Mouse (Mus musculus): Measurements from ENCODE around the gene Esyt1. TPM values are rescaled to one million over a fixed set of nuclear protein-coding genes. Genes with fewer than 3 reads are reported as not detected.
"Not testable (repeated sequence)": the region's sequence is repeated elsewhere in the genome, so short reads cannot be mapped to it uniquely, and the experiment has no call there.

The Esyt1 gene
- 25.6 and 26.6 TPM in 2 replicates for polyA plus RNA-seq (2016; fragmentation: Nextera tagmentation; extraction: Ambion mirVana)

DNA sequence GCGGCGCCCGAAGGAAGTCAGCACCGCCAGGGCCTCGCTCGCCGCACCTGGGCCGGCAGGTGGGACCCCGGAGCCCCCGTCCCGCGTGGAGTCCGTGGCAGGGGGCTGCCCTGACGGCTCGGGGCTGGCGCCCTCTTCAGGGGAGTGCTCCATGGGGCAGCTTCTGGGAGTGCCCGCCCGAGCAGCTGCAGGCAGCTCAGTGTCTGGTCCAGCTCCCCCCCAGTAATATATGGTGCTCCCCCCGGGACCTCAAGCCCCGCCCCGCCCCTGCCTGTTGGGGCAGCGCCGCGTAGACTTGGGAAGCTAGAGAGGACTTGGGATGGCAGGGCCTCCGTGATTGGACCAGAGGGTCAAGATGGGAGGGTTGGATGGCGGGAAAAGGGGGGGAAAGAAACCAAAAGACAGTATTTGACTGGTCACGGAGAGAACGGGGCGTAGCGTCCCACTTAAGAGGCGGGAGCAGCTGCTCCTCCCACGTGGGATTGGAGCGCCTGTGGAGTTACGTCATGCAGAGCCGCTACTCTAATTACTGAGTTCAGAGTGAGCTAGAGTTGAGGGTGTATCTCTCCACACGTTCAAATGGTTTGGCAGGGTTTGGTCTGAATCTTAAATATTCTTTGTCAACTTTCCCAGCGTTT lies at the start of gene Esyt1:
Esyt1 (minus strand) TSS at position 201 of the 638 bp plus-strand sequence.
- peak within 1 kb of the TSS; percentile 63 for H3K9ac ChIP-seq (replicated peaks)
- peak within 1 kb of the TSS; percentile 60 for H3K27ac ChIP-seq (replicated peaks)
- ATAC-seq (ENCODE audit: low FRiP score, low read depth): peak; percentile 95

DNA sequence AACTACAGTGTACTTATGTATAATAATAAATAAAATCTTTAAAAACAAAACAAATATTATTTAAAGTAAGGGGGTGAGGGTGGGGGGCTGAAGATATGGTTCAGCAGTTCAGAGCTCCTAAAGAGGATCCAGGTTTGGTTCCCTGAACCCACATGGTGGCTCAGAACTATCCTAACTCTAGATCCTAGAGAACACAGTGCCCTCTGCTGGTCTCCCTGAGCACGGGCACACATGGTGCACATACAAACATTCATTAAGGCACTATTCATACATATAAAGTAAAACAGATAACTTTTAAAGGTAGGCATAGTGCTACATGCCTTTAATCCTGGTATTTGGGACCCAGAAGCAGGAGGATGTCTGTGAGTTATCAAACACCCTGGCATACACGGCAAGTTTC lies 49.4 kb upstream of the Esyt1 start:
- Histone ChIP-seq H3K4me3 (no peak overlapping the region), H3K27me3 (0 out of 2 replicates have a peak, but pooled peaks cover 2% of the 10 kb centered on the region), H3K4me2 (replicated peaks) (no peak overlapping the region), H3K27ac (replicated peaks) (no peak overlapping the region), H3K9ac (replicated peaks) (no peak overlapping the region), H3K4me1 (no peaks in the 10 kb centered on the region), H3K36me3 (no peaks in the 10 kb centered on the region), H3K9me3 (no peaks in the 10 kb centered on the region)
- WGBS: 92% methylated on average over 2 of the region's 2 CpGs
- no peak for ATAC-seq (ENCODE audit: low FRiP score, low read depth)

More for the DNA sequence above, at the start of gene Esyt1:
- Histone ChIP-seq H3K4me1 (peaks cover 18% of the 10 kb centered on the region; the same call in 1 of the 2 replicates), H3K4me3 (peak within 1 kb of the TSS; percentile 55), H3K27me3 (peaks cover 52% of the 10 kb centered on the region), H3K9me3 (no peaks in the 10 kb centered on the region), H3K4me2 (replicated peaks) (peak within 1 kb of the TSS; percentile 87), H3K36me3 (no peaks in the 10 kb centered on the region)
- WGBS: under 1% methylated on average over 37 of the region's 37 CpGs

DNA sequence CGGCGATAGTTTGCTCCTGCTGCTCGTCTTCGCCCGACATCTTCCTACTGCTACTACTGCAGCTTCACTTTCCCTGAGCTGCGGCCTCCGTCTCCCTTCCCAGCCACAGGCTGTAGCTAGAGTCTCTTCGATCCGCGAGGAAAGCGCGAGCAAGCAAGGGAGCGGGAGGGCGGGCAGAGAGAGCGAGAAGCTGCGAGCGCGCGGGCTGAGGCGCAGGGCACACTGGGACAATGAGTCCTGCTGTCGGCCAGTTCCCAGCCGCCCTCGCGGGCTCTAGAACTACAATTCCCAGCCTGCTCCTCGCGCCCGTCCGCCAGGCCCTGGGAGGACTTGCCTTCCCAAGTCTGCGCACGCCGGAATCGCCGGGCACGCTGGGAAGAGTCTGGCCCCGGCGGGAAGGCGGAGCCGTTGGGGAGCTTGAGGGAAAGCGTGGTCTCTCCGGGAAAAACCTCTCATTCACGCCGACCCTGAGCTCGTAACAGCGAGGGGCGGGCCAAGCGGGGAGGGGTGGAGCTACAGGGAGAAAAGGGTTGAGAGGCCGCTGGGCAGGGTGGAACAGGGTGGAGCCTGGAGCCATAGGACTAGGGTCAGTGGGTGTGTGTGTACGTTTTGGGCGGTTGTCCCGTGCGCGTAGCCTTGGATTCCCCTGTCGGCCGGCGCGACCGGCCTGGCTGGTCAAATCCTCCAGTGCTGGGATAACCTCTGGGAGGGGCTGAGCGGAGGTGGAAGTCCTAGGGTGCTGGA lies 40.3 kb upstream of the Esyt1 start, which contains the start of gene Pa2g4:
Pa2g4 (minus strand) TSS at position 200 of the 744 bp plus-strand sequence.
- H3K27me3 ChIP-seq: 0 out of 2 replicates have a peak, but pooled peaks cover 5% of the 10 kb centered on the region
- H3K27ac ChIP-seq (replicated peaks): peak within 1 kb of the TSS; percentile 93
- WGBS: under 1% methylated on average over 57 of the region's 58 CpGs
- no peaks in the 10 kb centered on the region for H3K9me3 ChIP-seq
- H3K9ac ChIP-seq (replicated peaks): peak within 1 kb of the TSS; percentile 89
- peaks cover 29% of the 10 kb centered on the region for H3K36me3 ChIP-seq
- H3K4me2 ChIP-seq (replicated peaks): peak within 1 kb of the TSS; percentile 88
- ATAC-seq (ENCODE audit: low FRiP score, low read depth): peak; percentile 99
- H3K4me1 ChIP-seq: peaks cover 18% of the 10 kb centered on the region
- peak within 1 kb of the TSS; percentile 68 for H3K4me3 ChIP-seq

DNA sequence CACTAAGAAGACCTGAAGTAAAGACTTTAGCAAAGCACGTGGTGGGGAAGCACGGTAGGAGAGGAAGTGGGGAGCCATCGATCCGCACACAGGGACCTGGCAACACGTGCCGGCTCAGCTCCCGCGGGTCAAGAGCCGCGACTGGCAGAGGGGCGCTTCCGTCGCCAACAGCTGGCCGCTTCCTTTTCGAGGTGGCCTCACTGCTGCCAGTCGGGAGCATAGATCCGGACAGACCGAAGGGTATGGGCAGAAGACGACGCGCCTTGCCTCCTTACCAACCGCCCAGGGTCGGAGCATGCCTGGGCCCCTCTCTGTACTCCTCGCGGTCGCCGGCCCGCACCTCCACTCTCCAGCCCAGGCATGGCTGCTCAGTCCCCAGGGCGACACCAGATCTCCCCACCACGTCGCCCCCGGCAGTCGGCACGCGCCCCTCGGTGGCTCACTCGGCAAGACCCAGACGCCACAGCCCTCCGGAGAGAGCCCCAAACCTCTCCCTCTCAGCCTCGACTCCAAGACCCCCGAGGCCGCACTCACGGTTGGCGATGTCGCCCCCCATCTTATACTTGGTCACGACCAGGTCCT lies 39.6 kb upstream of the Esyt1 start:
- H3K9ac ChIP-seq (replicated peaks): peak overlapping the region; percentile 89
- peaks cover 36% of the 10 kb centered on the region for H3K36me3 ChIP-seq
- H3K4me3 ChIP-seq: peak overlapping the region; percentile 68
- H3K9me3 ChIP-seq: no peaks in the 10 kb centered on the region
- under 1% methylated on average over 46 of the region's 46 CpGs for WGBS
- H3K27me3 ChIP-seq: 0 out of 2 replicates have a peak, but pooled peaks cover 5% of the 10 kb centered on the region
- peaks cover 18% of the 10 kb centered on the region for H3K4me1 ChIP-seq
- H3K4me2 ChIP-seq (replicated peaks): peak overlapping the region; percentile 88
- peak; percentile 35 for ATAC-seq (ENCODE audit: low FRiP score, low read depth)
- peak overlapping the region; percentile 93 for H3K27ac ChIP-seq (replicated peaks)

DNA sequence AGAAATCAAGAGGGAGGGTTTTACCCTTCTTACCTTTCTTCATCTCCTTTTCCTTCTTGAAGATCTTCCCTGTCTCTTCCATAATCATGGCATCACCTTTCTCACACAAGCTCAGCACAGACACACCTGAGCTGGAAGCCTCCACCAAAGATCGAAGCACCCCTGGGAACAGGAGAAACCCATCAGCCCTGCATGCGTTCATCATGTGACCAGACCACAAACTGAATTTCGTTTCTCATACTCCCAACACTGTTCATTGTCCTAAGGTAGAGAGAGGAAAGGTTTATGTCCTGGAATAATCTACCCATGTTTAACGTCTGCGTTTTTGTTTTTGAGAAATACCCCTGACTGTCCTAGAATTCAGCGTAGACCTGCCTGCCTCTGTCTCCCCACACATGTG lies 37.9 kb upstream of the Esyt1 start:
- Histone ChIP-seq H3K9me3 (no peaks in the 10 kb centered on the region), H3K4me2 (replicated peaks) (0 out of 2 replicates have a peak overlapping the region, but pooled peaks have one; percentile 88), H3K9ac (replicated peaks) (0 out of 2 replicates have a peak overlapping the region, but pooled peaks have one; percentile 24), H3K27ac (replicated peaks) (no peak overlapping the region; the same call in 1 of the 2 replicates), H3K4me1 (peaks cover 18% of the 10 kb centered on the region), H3K4me3 (no peak overlapping the region), H3K27me3 (no peaks in the 10 kb centered on the region), H3K36me3 (peaks cover 54% of the 10 kb centered on the region)
- ATAC-seq (ENCODE audit: low FRiP score, low read depth): no peak
- 94% methylated on average over 6 of the region's 6 CpGs for WGBS

DNA sequence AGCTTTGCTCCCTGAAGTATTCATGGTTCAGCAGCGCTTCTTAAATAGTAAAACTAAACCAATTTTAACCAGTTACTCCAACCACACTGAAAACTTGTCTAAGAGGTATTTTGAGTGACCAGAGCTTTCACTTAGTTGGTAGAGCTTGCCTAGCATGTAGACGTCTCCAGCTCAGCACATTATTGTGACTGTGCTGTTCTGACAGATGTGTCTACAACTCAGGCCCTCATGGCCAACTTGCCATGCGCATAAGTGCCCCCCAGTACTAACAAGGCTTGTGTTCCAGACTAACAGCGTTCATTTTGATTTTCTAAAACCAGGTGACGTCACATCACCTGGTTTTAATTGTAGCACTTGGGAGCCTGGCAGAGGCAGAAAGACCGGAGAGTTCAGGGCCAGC lies 31.3 kb upstream of the Esyt1 start:
- H3K36me3 ChIP-seq: peaks cover 52% of the 10 kb centered on the region
- ATAC-seq (ENCODE audit: low FRiP score, low read depth): no peak
- WGBS: 86% methylated on average over 6 of the region's 6 CpGs

DNA sequence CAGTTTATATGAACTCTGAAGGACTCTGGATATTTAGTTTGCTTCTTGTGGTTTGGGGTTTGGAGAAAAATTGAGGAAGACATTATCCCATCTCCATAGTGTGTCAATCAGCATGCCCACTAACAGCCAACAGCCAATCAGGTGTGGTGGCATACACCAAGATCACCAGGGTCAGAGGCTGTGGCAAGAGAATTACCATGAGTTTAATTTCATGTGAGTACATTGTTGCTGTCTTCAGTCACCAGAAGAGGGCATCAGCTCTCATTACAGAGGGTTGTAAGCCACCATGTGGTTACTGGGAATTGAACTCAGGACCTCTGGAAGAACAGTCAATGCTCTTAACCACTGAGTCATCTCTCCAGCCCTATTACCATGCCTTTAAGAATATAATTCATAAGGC lies 30.6 kb upstream of the Esyt1 start:
- Histone ChIP-seq H3K4me3 (no peak overlapping the region), H3K4me2 (replicated peaks) (no peak overlapping the region), H3K9ac (replicated peaks) (no peak overlapping the region), H3K27me3 (no peaks in the 10 kb centered on the region), H3K27ac (replicated peaks) (no peak overlapping the region), H3K9me3 (no peaks in the 10 kb centered on the region), H3K36me3 (peaks cover 45% of the 10 kb centered on the region), H3K4me1 (no peaks in the 10 kb centered on the region)
- no peak for ATAC-seq (ENCODE audit: low FRiP score, low read depth)

More for the DNA sequence above, 31.3 kb upstream of the Esyt1 start:
- no peak overlapping the region for H3K9ac ChIP-seq (replicated peaks)
- no peak overlapping the region for H3K4me2 ChIP-seq (replicated peaks)
- H3K4me1 ChIP-seq: no peaks in the 10 kb centered on the region
- no peak overlapping the region for H3K4me3 ChIP-seq
- no peaks in the 10 kb centered on the region for H3K9me3 ChIP-seq
- H3K27ac ChIP-seq (replicated peaks): no peak overlapping the region
- H3K27me3 ChIP-seq: no peaks in the 10 kb centered on the region

DNA sequence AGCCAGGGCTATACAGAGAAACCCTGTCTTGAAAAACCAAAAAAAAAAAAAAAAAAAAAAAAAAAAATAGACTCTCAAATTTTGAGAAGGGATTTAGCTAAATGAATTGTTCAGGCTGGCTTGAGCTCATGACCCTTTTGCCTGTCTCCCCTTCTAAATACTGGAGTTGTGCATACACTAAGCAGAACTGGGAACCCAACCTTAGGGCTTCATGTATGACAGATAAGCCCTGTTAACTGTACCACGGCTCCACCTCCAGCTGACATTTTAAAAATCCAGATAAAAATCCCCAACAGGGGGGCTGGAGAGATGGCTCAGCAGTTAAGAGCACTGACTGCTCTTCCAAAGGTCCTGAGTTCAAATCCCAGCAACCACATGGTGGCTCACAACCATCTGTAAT lies 29.9 kb upstream of the Esyt1 start:
- not testable (repeated sequence) for H3K4me2 ChIP-seq (replicated peaks); H3K9ac ChIP-seq (replicated peaks); H3K27me3 ChIP-seq; H3K4me1 ChIP-seq; H3K27ac ChIP-seq (replicated peaks); ATAC-seq (ENCODE audit: low FRiP score, low read depth); H3K4me3 ChIP-seq; H3K9me3 ChIP-seq
- WGBS: 92% methylated on average over 1 of the region's 1 CpGs
- peaks cover 38% of the 10 kb centered on the region for H3K36me3 ChIP-seq

DNA sequence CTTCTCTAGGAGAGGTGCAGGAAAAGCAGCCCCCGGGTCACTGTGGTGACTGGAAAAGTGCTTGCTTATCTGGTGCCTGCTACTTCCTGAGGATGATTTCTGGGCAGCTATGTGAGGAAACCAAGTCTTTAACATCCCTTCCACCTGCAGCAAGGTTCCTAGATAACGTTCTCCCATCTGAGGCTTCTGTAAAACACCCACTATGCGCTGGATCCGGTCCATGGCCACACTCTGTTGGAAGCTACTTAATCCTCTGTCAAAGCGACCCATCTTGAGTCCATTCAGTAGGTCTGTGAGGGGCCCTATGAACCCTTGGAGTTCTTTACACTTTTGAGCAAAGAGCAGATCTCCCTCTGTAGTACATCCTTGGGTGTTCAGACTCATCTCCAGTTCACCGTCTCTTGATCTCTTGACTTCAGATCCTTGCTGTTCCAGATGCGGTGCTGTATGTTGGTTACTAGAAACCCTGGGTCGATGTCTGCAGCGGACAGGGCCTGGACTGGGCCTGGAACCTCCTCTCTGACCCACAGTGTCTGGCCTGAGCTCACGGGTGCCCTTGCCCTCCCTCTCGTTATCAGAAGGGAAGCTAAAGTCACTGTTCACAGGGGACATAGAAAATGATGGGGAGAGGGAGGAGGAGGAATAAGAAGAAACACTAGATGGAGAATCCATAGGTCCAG lies 24.6 kb upstream of the Esyt1 start:
- H3K27ac ChIP-seq (replicated peaks); H3K27me3 ChIP-seq; ATAC-seq (ENCODE audit: low FRiP score, low read depth); H3K4me3 ChIP-seq; H3K4me2 ChIP-seq (replicated peaks); H3K36me3 ChIP-seq; H3K9me3 ChIP-seq; H3K9ac ChIP-seq (replicated peaks): not testable (repeated sequence)
- H3K4me1 ChIP-seq: peaks cover 14% of the 10 kb centered on the region
- WGBS: 92% methylated on average over 11 of the region's 11 CpGs

DNA sequence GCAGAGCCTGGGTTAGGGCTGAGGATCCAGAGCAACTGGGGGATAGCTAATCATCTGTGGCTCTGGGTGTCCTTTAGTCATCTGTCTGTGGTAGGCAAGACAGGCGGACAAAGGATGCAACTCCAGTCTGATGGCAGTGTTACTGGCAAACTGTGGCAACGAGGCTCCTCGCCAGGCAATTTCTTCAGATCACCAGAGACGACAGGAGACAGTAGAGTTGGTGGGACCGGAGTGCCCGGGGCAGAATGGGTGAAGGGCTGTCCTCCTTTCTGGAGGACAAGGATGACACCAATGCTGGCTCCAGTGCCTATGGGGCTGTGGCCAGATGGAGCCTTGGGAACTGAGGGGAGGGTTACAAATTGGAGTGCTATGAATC lies 24.0 kb upstream of the Esyt1 start:
- not testable (repeated sequence) for H3K27ac ChIP-seq (replicated peaks); ATAC-seq (ENCODE audit: low FRiP score, low read depth); H3K36me3 ChIP-seq; H3K9ac ChIP-seq (replicated peaks); H3K4me2 ChIP-seq (replicated peaks); H3K9me3 ChIP-seq; H3K4me3 ChIP-seq; H3K27me3 ChIP-seq
- 67% methylated on average over 6 of the region's 6 CpGs for WGBS
- H3K4me1 ChIP-seq: peaks cover 14% of the 10 kb centered on the region

DNA sequence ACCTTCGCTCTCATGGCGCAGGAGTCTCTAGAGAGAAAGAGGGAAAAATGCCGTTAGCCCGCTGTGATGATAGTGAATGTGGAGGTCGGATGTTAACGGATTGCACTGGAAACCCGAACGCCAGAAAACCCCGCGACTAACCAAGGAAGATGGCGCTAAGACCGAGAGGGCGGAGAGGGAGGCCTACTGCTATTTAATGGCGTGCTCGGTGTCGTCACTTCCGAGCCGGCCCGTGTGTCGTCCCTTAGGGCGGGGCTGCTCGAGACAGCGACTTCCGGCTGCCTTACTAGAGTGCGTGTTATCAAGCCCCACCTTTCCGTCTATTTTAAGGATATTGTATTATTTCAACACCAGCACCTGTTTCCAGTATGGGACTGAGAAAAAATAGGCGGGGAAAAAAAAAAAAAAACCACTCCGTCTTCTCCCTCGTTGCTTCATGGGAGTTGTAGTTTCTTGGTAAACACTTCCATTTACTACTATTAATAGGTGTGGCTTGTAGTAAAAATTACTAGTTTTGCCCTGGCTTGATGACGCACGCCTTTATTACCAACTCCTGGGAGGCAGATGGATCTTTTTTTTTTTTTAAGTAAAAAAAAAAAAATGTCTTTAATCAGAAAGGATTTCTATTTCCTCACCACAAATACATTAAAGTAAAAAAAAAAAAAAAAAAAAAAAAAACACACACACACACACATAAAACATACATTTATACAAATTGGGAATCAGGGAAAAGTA lies 23.4 kb upstream of the Esyt1 start, which contains the start of gene Rpl41:
Rpl41 (minus strand) TSS at position 359 of the 735 bp plus-strand sequence.
- WGBS: under 1% methylated on average over 31 of the region's 31 CpGs
- Histone ChIP-seq H3K4me2 (replicated peaks) (peak within 1 kb of the TSS; percentile 76), H3K9me3 (no peaks in the 10 kb centered on the region), H3K27me3 (no peaks in the 10 kb centered on the region), H3K9ac (replicated peaks) (peak within 1 kb of the TSS; percentile 81), H3K4me1 (peaks cover 14% of the 10 kb centered on the region), H3K36me3 (peaks cover 15% of the 10 kb centered on the region), H3K4me3 (peak within 1 kb of the TSS; percentile 61), H3K27ac (replicated peaks) (peak within 1 kb of the TSS; percentile 96)
- ATAC-seq (ENCODE audit: low FRiP score, low read depth): peak; percentile 87

All from midbrain, embryonic 12.5 days (tissue).